Mouse (Mus musculus) cortical plate, adult 2 months (tissue): ENCODE results near the gene Brf1.

Experiments used
- CTCF ChIP-seq: fragments of 200-500 bp; IDR thresholded peaks from 2 replicates; pipeline ENCODE4 v1.5.1; 2011; ENCODE audit warnings: mild to moderate bottlenecking, control low read depth, low read length; ENCODE audit not compliant: insufficient read depth; ENCODE audit errors: extremely low read depth
- POLR2A ChIP-seq: fragments of 200-500 bp; IDR thresholded peaks from 2 replicates; pipeline ENCODE4 v1.6.1; 2011; ENCODE audit warnings: mild to moderate bottlenecking, low read length, control low read depth; ENCODE audit not compliant: insufficient read depth; ENCODE audit errors: extremely low read depth

DNA sequence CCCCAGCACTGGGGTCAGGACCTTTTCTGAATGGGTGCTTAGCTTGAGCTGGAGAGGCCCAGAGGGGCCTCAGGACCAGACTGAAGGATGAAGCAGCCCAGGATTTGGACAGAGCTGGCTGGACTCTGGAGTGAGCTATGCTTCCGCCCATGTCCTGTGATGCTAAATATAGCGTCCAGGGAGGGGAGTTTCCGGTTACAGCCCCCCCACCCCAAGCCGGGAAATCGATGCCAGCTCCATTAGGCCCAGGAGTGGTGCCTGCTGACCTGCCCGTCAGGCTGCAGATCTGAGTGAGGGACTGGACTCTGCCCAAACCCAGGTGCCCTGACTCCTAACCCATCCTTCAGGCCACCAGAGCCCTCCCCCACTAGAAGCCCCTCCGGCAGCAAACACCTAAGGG lies 67.9 kb downstream of the Brf1 start:
- no peak for TF ChIP-seq CTCF
- no peak for TF ChIP-seq POLR2A
